Mouse (Mus musculus) limb, embryonic 14.5 days (tissue): ENCODE results near the gene Adipor1. TPM values are rescaled to one million over a fixed set of nuclear protein-coding genes. Genes with fewer than 3 reads are reported as not detected.

Experiments used
- ATAC-seq: fragments of 200-750 bp; cut with Nextera tagmentation; 2 replicates; pipeline ENCODE4 v1.8.0; 2017; ENCODE audit warnings: low read depth, moderate number of reproducible peaks, moderate TSS enrichment; ENCODE audit not compliant: low FRiP score
- DNase-seq: peaks from one replicate; pipeline ENCODE4 v3.0.0-alpha.2; 2015; ENCODE audit warnings: low spot score
- H3K27ac ChIP-seq: fragments of 300-500 bp; sonication (generic); replicated peaks from 2 replicates; pipeline ENCODE4 v1.5.1; 2014; ENCODE audit warnings: low read depth, mild to moderate bottlenecking, low read length, moderate library complexity, mixed read lengths
- H3K27me3 ChIP-seq: fragments of 300-500 bp; sonication (generic); 2 replicates; pipeline ENCODE4 v1.6.1; 2014; ENCODE audit warnings: low read length, mixed read lengths; ENCODE audit not compliant: control insufficient read depth, insufficient read depth
- H3K36me3 ChIP-seq: fragments of 300-500 bp; sonication (generic); 2 replicates; pipeline ENCODE4 v1.6.1; 2014; ENCODE audit warnings: mild to moderate bottlenecking, low read length, moderate library complexity, mixed read lengths; ENCODE audit not compliant: control insufficient read depth, insufficient read depth
- H3K4me1 ChIP-seq: fragments of 300-500 bp; sonication (generic); 2 replicates; pipeline ENCODE4 v1.6.1; 2014; ENCODE audit warnings: antibody characterized with exemption, low read length, mixed read lengths; ENCODE audit not compliant: control insufficient read depth, insufficient read depth
- H3K4me2 ChIP-seq: fragments of 300-500 bp; sonication (generic); replicated peaks from 2 replicates; pipeline ENCODE4 v1.6.1; 2014; ENCODE audit warnings: low read depth, mild to moderate bottlenecking, low read length, moderate library complexity; ENCODE audit not compliant: severe bottlenecking
- H3K4me3 ChIP-seq: fragments of 300-500 bp; sonication (generic); replicated peaks from 2 replicates; pipeline ENCODE4 v1.5.1; 2014; ENCODE audit warnings: low read length
- H3K9ac ChIP-seq: fragments of 300-500 bp; sonication (generic); 2 replicates; pipeline ENCODE4 v1.6.1; 2014; ENCODE audit warnings: mild to moderate bottlenecking, low read depth, low read length, moderate library complexity; ENCODE audit not compliant: severe bottlenecking
- H3K9me3 ChIP-seq: fragments of 300-500 bp; sonication (generic); 2 replicates; pipeline ENCODE4 v1.6.1; 2016; ENCODE audit warnings: low read length; ENCODE audit not compliant: control insufficient read depth
- POLR2A ChIP-seq: fragments of 200-500 bp; IDR thresholded peaks from 2 replicates; pipeline ENCODE4 v1.8.0; 2012; ENCODE audit warnings: inconsistent platforms, mild to moderate bottlenecking, moderate library complexity, borderline replicate concordance; ENCODE audit not compliant: insufficient read depth, insufficient read length; ENCODE audit errors: extremely low read depth
- WGBS: fragments of 180-500 bp; shearing (Covaris S2); extraction: QIAGEN DNeasy Blood & Tissue Kit; methylation state at CpG from one replicate; pipeline ENCODE4 v1.1.7; 2014; 5-methylcytosine and 5-hydroxymethylcytosine counted together
- polyA plus RNA-seq, 2 experiments: library from polyadenylated mRNA; depleted of rRNA in 1 of 2; stranded (reverse) in 1 of 2; unstranded in 1 of 2; fragments of >200 nt; fragmentation: Nextera tagmentation in 1 of 2; extraction: Ambion mirVana in 1 of 2; gene quantifications; 2 replicates each; pipeline versions ENCODE4 v1.2.1 to v1.2.3; 2012 to 2014

Adipor1 gene
- polyA plus RNA-seq, 2 experiments, result 74.9 to 92.1 TPM

DNA sequence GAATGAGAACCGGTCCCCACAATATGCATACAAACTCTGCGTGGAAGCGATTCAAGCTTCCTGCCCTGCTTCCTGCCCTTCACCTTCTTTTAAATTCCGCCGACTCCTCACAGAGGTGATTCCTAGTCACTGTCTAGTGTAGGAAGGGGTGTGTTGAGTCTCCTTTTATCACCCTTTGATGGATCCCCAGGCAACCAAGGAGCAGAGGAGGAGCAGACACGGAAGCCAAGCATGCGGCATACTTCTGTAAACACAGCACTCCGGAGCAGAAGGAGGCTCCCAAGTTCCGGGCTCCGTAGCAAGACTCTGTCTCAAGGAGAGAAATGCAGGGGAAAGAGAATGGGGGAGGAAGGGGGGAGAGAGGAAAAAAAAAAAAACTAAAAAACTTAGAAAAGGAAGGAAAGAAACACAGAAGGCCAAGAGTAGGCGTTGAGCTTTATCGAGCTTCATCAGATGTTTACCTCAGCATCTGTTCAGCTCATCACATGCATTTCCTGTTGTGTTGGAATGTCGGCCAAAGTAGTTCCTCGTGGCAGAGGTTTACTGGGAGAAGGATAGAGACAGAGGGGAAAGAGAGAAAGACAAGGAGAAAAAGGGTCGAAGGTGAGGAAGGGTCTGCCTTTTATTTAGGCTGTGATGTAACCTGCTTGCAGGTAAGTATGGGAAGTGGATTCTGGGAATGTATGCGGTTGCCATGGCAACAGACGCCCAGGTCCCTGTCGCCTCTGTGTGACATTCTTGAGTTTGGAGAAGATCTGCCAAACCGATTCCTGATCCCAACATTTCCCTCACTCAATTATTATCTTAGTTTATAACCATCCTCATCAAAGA is 33.2 kb upstream of the Adipor1 start:
- 4% methylated on average over 19 of the region's 19 CpGs for WGBS
- no peak for ATAC-seq

DNA sequence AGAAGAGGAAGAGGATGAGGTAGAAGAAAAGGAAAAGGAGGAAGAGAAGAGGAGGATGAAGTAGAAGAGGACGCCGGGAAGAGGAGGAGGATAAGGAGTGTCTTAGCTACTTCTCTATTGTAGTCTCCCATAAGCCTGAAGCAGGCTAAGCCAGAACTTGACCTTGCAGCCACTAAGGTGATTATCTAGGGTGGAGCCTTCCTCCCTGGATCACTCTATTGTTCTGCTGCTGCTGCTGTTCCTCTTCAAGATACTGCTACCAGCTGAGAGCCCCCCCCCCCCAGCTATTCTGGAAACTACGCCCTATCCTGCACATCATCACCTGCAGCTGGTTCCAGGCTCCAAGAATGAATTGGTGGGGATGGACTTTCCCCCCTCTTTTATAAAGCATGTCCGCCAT is 30.6 kb upstream of the Adipor1 start:
- DNase-seq (peak; percentile 2), ATAC-seq (no peak)
- TF ChIP-seq POLR2A, result no peak
- WGBS, result 93% methylated on average over 4 of the region's 4 CpGs
- Histone ChIP-seq H3K36me3 (no peaks in the 10 kb centered on the region), H3K27ac (no peak overlapping the region), H3K27me3 (no peaks in the 10 kb centered on the region), H3K4me2 (no peak overlapping the region), H3K9me3 (0 out of 2 replicates have a peak, but pooled peaks cover 3% of the 10 kb centered on the region), H3K9ac (no peak overlapping the region), H3K4me3 (no peak overlapping the region), H3K4me1 (no peaks in the 10 kb centered on the region; the same call in 1 of the 2 replicates)

More for the DNA sequence above, 33.2 kb upstream of the Adipor1 start:
- no peak overlapping the region for H3K27ac ChIP-seq
- H3K27me3 ChIP-seq, result no peaks in the 10 kb centered on the region
- peak overlapping the region; percentile 26 for H3K4me3 ChIP-seq
- H3K4me2 ChIP-seq, result peak overlapping the region; percentile 46
- H3K9me3 ChIP-seq, result 0 out of 2 replicates have a peak, but pooled peaks cover 3% of the 10 kb centered on the region
- DNase-seq, result peak; percentile 12
- no peaks in the 10 kb centered on the region for H3K36me3 ChIP-seq
- H3K4me1 ChIP-seq, result no peaks in the 10 kb centered on the region; the same call in 1 of the 2 replicates
- TF ChIP-seq POLR2A, result no peak
- H3K9ac ChIP-seq, result peak overlapping the region; percentile 32

DNA sequence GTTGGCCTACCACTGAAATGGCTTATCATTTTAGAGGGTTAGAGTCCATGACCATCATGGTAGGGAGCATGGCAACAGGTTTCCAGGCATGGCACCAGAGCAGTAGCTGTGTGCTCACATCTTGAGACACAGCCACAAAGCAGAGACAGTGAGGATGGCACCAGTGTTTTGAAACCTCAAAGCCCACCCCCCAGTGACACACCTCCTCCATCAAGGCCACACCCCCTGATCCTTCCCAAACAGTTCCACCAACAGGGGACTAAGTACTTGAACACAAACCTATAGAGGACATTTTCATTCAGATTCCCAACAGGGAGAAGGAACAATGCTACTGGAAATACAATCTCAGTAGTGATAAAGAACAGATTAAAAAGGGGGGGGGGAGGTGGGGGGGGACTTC is 30.0 kb upstream of the Adipor1 start:
- Histone ChIP-seq H3K27ac (no peak overlapping the region), H3K9ac (no peak overlapping the region), H3K36me3 (no peaks in the 10 kb centered on the region), H3K4me1 (no peaks in the 10 kb centered on the region; the same call in 1 of the 2 replicates), H3K4me3 (no peak overlapping the region), H3K27me3 (no peaks in the 10 kb centered on the region), H3K9me3 (0 out of 2 replicates have a peak, but pooled peaks cover 3% of the 10 kb centered on the region), H3K4me2 (no peak overlapping the region)
- TF ChIP-seq POLR2A, result no peak
- no peak for DNase-seq
- ATAC-seq, result no peak

DNA sequence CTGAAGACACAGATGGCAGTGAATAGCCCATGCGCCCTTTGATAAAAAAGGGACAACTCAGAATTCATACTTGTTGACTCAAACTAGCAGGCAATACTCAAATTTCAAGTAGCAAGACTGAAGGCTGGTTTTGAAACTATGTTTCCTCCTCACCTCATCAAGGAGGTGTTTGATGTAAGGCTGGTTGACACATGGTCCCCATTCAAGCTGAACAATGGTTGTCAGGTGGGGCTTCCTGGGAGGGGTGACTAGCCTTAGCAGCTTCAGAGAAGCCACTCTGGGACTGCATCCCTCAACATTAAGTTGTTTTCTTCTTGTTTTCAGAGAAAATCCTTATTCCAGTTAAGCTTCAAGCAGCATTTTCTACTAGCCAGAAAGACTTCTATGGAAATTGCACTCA is 29.5 kb upstream of the Adipor1 start, which contains the start of gene 4933406M09Rik:
Gene 4933406M09Rik (plus strand): TSS at position 275 of the 400 bp plus-strand sequence.
- 81% methylated on average over 1 of the region's 1 CpGs for WGBS
- DNase-seq (peak; percentile 0), ATAC-seq (no peak)
- Histone ChIP-seq H3K4me3 (no peak within 1 kb of the TSS), H3K4me1 (no peaks in the 10 kb centered on the region; the same call in 1 of the 2 replicates), H3K27ac (no peak within 1 kb of the TSS), H3K9me3 (0 out of 2 replicates have a peak, but pooled peaks cover 3% of the 10 kb centered on the region), H3K36me3 (no peaks in the 10 kb centered on the region), H3K27me3 (no peaks in the 10 kb centered on the region), H3K4me2 (no peak within 1 kb of the TSS), H3K9ac (no peak within 1 kb of the TSS)
- no peak for TF ChIP-seq POLR2A

DNA sequence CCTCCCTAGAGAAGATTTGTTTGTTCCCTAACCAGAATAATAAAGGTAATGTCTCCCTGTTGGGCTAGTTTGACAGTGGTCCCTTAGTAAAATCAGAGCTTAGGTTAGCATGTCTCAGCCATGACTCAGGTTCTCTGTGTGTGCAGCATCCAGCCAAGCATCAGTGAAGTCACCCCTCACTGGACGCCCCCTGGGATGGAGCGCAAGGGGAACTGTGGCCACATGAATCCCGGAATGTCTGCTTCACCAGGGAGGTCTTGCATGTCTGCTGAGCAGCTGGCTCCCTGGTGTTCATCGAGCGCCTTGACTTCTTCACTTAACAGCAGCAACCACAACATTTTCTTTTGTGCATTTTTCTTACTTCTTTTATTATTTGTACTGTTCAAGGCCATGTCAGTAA is 21.4 kb upstream of the Adipor1 start:
- no peak for ATAC-seq
- WGBS, result 53% methylated on average over 5 of the region's 5 CpGs
- Histone ChIP-seq H3K9ac (no peak overlapping the region), H3K4me2 (no peak overlapping the region), H3K4me3 (no peak overlapping the region), H3K27me3 (no peaks in the 10 kb centered on the region), H3K27ac (no peak overlapping the region), H3K9me3 (no peaks in the 10 kb centered on the region), H3K36me3 (no peaks in the 10 kb centered on the region), H3K4me1 (no peaks in the 10 kb centered on the region)
- peak; percentile 2 for DNase-seq
- TF ChIP-seq POLR2A, result no peak
